Mouse (Mus musculus) small intestine, adult 2 months (tissue): ENCODE measurements at regions not wholly inside any gene's neighbourhood (a gene's known extent, or its start where the extent isn't known, plus 50 kb on each side); places are given as distances from the start of the nearest gene placed in this dataset.

Experiments used
- H3K27ac ChIP-seq: fragments of 200-500 bp; 2 replicates; pipeline ENCODE4 v1.5.1; 2012; ENCODE audit warnings: low read depth, low read length, control low read depth, inconsistent platforms; ENCODE audit not compliant: insufficient read depth
- H3K27me3 ChIP-seq: fragments of 200-500 bp; 2 replicates; pipeline ENCODE4 v1.6.1; 2012; ENCODE audit warnings: mild to moderate bottlenecking, moderate library complexity, low read length, inconsistent platforms; ENCODE audit not compliant: control insufficient read depth, insufficient read depth
- H3K36me3 ChIP-seq: fragments of 200-500 bp; 2 replicates; pipeline ENCODE4 v1.6.1; 2012; ENCODE audit warnings: mild to moderate bottlenecking, low read length, control low read depth, inconsistent platforms; ENCODE audit not compliant: control insufficient read depth, insufficient read depth
- H3K4me1 ChIP-seq: fragments of 200-500 bp; 2 replicates; pipeline ENCODE4 v1.6.1; 2012; ENCODE audit warnings: low read length, inconsistent platforms, mixed read lengths; ENCODE audit not compliant: control insufficient read depth, insufficient read depth, insufficient read length
- H3K4me3 ChIP-seq: fragments of 200-500 bp; 2 replicates; pipeline ENCODE4 v1.5.1; 2012; ENCODE audit warnings: low read depth, mild to moderate bottlenecking, control low read depth, inconsistent platforms, low read length, moderate library complexity
- CTCF ChIP-seq: fragments of 200-500 bp; IDR thresholded peaks from 2 replicates; pipeline ENCODE4 v1.5.1; 2012; ENCODE audit warnings: low read depth, mild to moderate bottlenecking, control low read depth, inconsistent platforms, low read length, moderate library complexity, mixed read lengths; ENCODE audit not compliant: insufficient replicate concordance, insufficient read length; ENCODE audit errors: extremely low read depth
- POLR2A ChIP-seq: fragments of 200-500 bp; IDR thresholded peaks from 2 replicates; pipeline ENCODE4 v1.6.1; 2012; ENCODE audit warnings: low read depth, mild to moderate bottlenecking, control low read depth, inconsistent platforms, low read length, moderate library complexity
- WGBS: fragments of 180-500 bp; shearing (Covaris S2); methylation state at CpG from one replicate; pipeline ENCODE4 v1.1.7; 2018; 5-methylcytosine and 5-hydroxymethylcytosine counted together

DNA sequence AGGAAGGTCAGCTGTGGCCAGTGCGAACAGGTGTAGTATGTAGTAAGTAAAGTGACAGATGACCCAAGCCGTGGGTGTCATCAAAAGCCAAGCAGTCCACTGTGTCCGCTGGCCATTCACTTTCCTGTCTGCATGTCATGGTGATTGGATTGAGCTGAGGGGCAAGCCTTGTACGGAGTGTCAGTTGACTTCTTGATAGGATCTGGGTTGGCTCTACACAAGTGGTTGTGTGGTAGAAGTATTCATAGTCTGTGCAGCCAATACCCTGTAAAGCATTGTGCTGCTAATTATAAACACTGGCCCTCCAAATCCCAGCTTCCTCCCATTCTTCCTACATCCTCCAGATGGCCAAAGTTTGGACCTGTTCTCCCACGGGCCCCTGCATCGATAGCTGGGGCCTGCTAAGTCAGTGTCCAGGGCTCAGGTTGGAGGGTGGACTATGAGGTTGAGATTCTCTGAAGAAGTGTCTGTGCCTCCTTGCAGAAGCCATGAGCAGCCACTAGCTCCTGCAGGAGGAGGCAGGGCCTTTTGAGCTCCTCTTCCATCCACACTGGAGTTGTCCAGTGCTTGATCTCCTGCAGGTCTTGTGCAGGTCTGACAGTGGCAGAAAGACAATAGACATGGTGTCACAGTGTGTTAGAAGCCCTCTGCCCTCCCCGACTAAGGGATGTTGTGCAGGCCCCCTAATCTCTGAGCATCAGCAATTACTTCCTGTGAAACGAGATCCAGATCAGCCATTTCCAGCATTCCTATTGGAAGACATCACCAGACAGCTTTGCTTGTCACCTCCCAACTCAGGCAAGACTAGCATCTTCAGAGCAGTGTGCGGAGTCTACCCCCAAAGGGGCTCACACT is 117.9 kb downstream of the Lrrc30 start:
- Histone ChIP-seq H3K27me3 (no peaks in the 10 kb centered on the region), H3K4me1 (no peaks in the 10 kb centered on the region), H3K27ac (0 out of 2 replicates have a peak overlapping the region, but pooled peaks have one; percentile 21), H3K4me3 (no peak overlapping the region), H3K36me3 (no peaks in the 10 kb centered on the region)
- 69% methylated on average over 9 of the region's 9 CpGs for WGBS
- TF ChIP-seq CTCF (no peak), POLR2A (no peak)

DNA sequence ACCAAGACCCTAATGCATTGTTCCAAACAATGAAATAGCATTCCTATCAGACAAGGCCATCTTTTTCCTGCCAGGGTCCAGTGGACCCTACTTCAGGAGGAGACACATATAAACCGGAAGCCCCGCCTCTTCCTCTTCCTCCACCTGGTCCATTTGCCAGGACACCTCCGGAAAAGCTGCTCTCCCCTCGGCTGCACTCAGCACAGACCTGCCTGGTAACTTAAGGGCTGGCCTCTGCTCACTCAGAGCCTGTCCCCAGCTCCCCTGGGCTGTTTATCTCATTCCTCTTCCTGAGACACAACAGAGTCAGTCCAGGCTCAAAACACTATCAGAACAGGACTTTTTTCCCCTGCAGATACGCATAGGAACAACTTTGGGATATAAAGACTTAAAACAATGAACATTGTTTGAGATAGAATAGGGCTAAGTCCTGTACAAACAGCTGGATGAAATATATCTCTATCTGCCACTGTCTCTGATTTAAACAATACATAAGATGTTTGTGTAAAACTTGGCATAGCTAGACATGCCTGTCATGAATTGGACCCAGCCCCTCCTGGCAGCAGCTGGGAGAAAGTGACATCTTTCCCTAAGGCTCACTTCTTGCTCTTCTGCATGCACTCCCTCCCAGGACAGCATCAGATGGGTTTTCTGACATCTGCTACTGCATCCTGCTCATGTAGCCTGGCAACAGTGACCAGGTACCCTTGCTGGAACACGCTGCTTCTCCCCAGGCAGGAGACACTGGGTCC is 119.6 kb downstream of the Lrrc30 start:
- no peaks in the 10 kb centered on the region for H3K4me1 ChIP-seq
- TF ChIP-seq CTCF (no peak), POLR2A (no peak)
- WGBS = 55% methylated on average over 6 of the region's 6 CpGs
- peak overlapping the region; percentile 13 for H3K27ac ChIP-seq
- H3K36me3 ChIP-seq = no peaks in the 10 kb centered on the region
- no peaks in the 10 kb centered on the region for H3K27me3 ChIP-seq
- H3K4me3 ChIP-seq = no peak overlapping the region

DNA sequence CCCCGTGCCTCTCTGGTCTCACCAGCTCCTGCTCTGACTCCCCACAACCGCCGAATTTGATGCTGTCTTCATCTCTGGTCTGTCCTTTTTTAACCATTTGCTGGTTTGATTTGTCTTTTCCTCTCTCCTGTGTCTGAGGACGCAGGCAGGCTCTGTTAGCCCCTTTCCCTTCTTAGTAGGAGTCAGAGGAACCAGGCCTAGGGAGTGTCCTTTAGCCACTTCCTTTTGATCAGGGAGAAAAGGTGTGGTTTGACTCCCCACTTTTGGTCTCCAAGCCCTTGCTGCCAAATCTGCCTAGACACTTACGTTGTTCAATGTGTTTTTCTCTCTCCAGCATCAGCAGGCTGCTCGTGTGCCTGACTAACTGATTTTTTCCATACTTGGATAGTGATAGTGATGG is 120.5 kb downstream of the Lrrc30 start:
- Histone ChIP-seq H3K4me3 (no peak overlapping the region), H3K36me3 (no peaks in the 10 kb centered on the region), H3K27ac (peak overlapping the region; percentile 53), H3K27me3 (no peaks in the 10 kb centered on the region), H3K4me1 (no peaks in the 10 kb centered on the region)
- WGBS = 70% methylated on average over 6 of the region's 6 CpGs
- TF ChIP-seq POLR2A (no peak), CTCF (no peak)

DNA sequence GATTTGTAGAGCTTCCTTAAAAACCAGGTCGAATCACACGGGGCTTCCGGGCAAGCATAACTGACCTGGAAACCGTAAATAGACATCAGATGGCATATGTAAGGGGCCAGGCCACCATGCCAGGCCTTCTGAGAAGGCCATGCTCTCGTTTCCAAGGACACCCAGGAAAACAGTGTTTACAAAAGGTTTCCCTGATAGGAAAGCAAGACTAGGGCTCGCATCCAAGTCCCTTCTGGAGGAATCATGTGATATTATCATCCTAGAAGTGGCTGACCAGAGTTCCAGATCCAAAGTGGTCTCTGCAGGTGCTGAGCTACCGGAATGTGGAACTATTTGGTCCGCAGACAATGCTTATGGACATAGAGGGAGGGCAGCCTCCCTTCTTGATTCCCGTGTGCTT is 122.6 kb downstream of the Lrrc30 start:
- Histone ChIP-seq H3K4me3 (no peak overlapping the region), H3K4me1 (no peaks in the 10 kb centered on the region), H3K27me3 (no peaks in the 10 kb centered on the region), H3K36me3 (no peaks in the 10 kb centered on the region), H3K27ac (no peak overlapping the region)
- WGBS = 60% methylated on average over 9 of the region's 9 CpGs
- TF ChIP-seq POLR2A (no peak), CTCF (no peak)

DNA sequence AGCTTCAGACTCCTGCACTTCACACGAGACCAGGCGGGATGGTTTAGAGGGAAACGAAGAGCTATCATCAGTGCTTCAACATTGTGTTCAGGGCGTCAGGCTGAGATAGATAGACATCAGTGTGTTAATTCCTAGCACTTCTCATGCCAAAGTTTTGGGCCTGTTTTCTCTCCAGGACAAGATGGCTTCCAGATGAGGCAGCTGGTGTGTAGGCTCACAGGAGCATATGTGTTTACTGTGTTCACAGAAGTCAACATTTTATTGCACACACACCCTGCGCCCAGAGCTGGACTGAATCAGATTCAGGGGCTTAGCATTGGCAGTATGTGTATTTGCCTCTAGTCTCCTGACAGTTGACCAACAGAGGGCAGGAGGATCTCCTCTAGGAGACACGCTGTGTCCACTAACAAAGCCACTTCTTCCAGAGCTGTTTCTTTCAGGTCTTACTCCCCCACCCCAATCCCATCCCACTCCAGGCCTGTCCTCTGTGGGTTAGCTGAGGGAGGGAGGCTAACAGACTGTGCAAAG is 123.4 kb downstream of the Lrrc30 start:
- Histone ChIP-seq H3K27me3 (no peaks in the 10 kb centered on the region), H3K27ac (no peak overlapping the region), H3K4me3 (no peak overlapping the region), H3K4me1 (no peaks in the 10 kb centered on the region), H3K36me3 (no peaks in the 10 kb centered on the region)
- 80% methylated on average over 6 of the region's 6 CpGs for WGBS
- no peak for TF ChIP-seq POLR2A
- TF ChIP-seq CTCF = no peak

DNA sequence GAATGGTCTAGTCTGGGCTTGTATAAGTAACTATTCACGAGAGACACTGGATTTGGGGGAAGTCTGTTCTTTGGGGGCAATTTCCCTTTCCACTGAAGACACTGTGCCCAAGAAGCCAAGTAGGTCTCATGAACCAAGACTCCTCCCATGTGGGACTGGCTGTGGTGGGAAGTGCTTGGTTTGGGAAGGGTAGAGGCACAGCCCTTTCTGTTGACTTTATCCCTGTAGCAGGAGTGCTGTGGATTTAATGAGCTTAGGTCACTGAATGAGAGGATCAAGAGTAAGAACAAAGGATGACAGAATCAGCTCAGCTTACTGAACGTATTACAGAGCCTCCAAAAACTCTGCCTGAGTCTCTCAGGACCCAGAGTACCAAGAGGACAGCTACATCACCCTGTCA is 124.2 kb downstream of the Lrrc30 start:
- no peaks in the 10 kb centered on the region for H3K36me3 ChIP-seq
- no peaks in the 10 kb centered on the region for H3K27me3 ChIP-seq

DNA sequence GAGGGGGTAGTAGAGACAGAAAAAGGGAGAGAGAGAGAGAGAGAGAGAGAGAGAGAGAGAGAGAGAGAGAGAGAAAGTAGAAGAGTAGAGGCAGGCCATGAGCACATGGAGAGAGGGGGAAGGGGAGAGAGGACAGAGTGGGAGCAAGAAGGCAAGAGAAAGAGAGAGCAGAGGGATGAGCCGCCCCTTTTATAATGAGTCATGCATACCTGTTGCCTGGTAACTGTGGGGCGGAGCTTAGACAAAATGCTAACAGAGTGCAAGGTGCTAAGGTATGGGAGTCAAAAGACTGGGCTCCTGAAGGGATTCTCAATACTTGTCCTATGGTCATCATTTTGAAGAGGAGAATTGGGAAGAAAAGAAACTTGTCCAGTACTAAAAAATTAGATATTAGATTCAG is 126.1 kb downstream of the Lrrc30 start:
- 49% methylated on average over 2 of the region's 2 CpGs for WGBS
- Histone ChIP-seq H3K4me1 (no peaks in the 10 kb centered on the region), H3K27ac (no peak overlapping the region), H3K4me3 (no peak overlapping the region), H3K36me3 (no peaks in the 10 kb centered on the region), H3K27me3 (no peaks in the 10 kb centered on the region)
- TF ChIP-seq CTCF (no peak), POLR2A (no peak)

More for the DNA sequence above, 124.2 kb downstream of the Lrrc30 start:
- TF ChIP-seq POLR2A = no peak
- TF ChIP-seq CTCF = no peak
- no peak overlapping the region for H3K27ac ChIP-seq
- no peaks in the 10 kb centered on the region for H3K4me1 ChIP-seq
- 34% methylated on average over 2 of the region's 2 CpGs for WGBS
- no peak overlapping the region for H3K4me3 ChIP-seq
